Mouse (Mus musculus) liver, adult 2 months (tissue): Measurements from ENCODE around the gene Tbc1d5. TPM values are rescaled to one million over a fixed set of nuclear protein-coding genes. Genes with fewer than 3 reads are reported as not detected.

Source experiments
- DNase-seq: peaks from one replicate; pipeline ENCODE4 v3.0.0-alpha.2; 2011; ENCODE audit warnings: low read depth, low spot score; ENCODE audit errors: extremely low read depth
- H3K27ac ChIP-seq: fragments of 200-500 bp; replicated peaks from 2 replicates; pipeline ENCODE4 v1.5.1; 2012; ENCODE audit warnings: low read depth, mild to moderate bottlenecking, control low read depth, inconsistent platforms, low read length; ENCODE audit not compliant: insufficient read depth
- H3K27me3 ChIP-seq: fragments of 200-500 bp; 2 replicates; pipeline ENCODE4 v1.6.1; 2012; ENCODE audit warnings: mild to moderate bottlenecking, moderate library complexity, low read length, inconsistent platforms; ENCODE audit not compliant: control insufficient read depth, insufficient read depth
- H3K36me3 ChIP-seq: fragments of 200-500 bp; 2 replicates; pipeline ENCODE4 v1.6.1; 2012; ENCODE audit warnings: low read length, inconsistent platforms; ENCODE audit not compliant: control insufficient read depth, insufficient read depth
- H3K4me1 ChIP-seq: fragments of 200-500 bp; 2 replicates; pipeline ENCODE4 v1.6.1; 2011; ENCODE audit warnings: low read length; ENCODE audit not compliant: control insufficient read depth, insufficient read depth
- H3K4me3 ChIP-seq: fragments of 200-500 bp; 2 replicates; pipeline ENCODE4 v1.5.1; 2011; ENCODE audit warnings: low read depth, mild to moderate bottlenecking, control low read depth, low read length, moderate library complexity; ENCODE audit not compliant: insufficient read depth
- H3K79me2 ChIP-seq: fragments of 200-500 bp; 2 replicates; pipeline ENCODE4 v1.6.1; 2012; ENCODE audit warnings: inconsistent platforms, mild to moderate bottlenecking, low read length, moderate library complexity; ENCODE audit not compliant: control insufficient read depth, insufficient read depth
- H3K9ac ChIP-seq: fragments of 200-500 bp; 2 replicates; pipeline ENCODE4 v1.6.1; 2012; ENCODE audit warnings: low read depth, mild to moderate bottlenecking, control low read depth, inconsistent platforms, low read length
- CTCF ChIP-seq: fragments of 200-500 bp; IDR thresholded peaks from 2 replicates; pipeline ENCODE4 v1.5.1; 2011; ENCODE audit warnings: low read depth, low read length, control low read depth
- POLR2A ChIP-seq: fragments of 200-500 bp; IDR thresholded peaks from 2 replicates; pipeline ENCODE4 v1.6.1; 2011; ENCODE audit warnings: low read length, control low read depth; ENCODE audit not compliant: insufficient read depth; ENCODE audit errors: extremely low read depth
- WGBS: fragments of 180-500 bp; shearing (Covaris S2); methylation state at CpG from one replicate; pipeline ENCODE4 v1.1.7; 2018; 5-methylcytosine and 5-hydroxymethylcytosine counted together
- polyA plus RNA-seq: library from polyadenylated mRNA; depleted of rRNA; stranded (reverse); fragments of >200 nt; gene quantifications from 2 replicates; pipeline ENCODE4 v1.2.3, GENCODE M21; 2012
- total RNA-seq: library from RNA; depleted of rRNA; stranded (reverse); fragments of >200 nt; gene quantifications from 2 replicates; pipeline ENCODE4 v1.2.3, GENCODE M21; 2014

The Tbc1d5 gene
- total and polyA plus RNA-seq, 2 experiments = 5.2 to 8.9 TPM

DNA sequence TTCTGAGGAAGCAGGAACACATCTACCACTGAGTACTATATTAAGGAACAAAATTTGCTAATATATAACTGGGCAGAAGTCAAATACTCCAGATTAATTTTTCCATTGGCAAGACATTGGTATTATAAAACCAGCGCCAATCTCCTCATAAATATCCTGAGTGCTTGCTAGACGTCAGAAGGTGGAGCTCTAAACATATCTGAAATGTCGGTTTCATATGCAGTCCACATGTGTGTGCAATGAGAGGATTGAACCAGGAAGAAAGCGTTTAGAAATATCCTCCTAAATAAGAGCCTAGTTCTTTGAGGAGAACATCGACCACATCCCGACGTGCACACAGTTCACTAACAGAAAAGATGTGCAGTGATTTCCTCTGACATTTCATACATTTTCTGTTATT lies 305.1 kb downstream of the Tbc1d5 start:
- Histone ChIP-seq H3K4me1 (0 out of 2 replicates have a peak, but pooled peaks cover 2% of the 10 kb centered on the region), H3K27me3 (no peaks in the 10 kb centered on the region), H3K9ac (no peak overlapping the region), H3K36me3 (peaks cover 3% of the 10 kb centered on the region), H3K4me3 (no peak overlapping the region), H3K27ac (no peak overlapping the region), H3K79me2 (no peaks in the 10 kb centered on the region)
- DNase-seq = no peak
- 89% methylated on average over 7 of the region's 7 CpGs for WGBS
- TF ChIP-seq POLR2A = no peak

DNA sequence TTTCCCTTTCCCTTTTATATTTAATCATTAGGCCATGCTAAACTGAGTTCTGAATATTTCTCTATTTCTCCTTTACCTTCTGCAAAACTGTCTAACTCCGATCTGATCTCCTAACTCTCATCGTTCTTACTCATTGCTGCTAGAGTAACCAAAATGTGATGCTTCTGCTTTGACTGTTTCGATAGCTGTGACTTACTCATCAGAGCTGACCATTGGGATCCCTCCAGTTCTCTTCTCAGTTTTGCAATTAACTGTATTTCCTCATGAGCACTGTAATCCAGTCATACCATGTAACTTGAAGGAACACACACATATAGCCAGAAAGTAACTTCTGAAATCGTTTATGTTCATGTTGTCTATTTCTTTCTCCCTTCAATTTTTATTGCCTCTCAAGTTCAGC lies 306.6 kb downstream of the Tbc1d5 start:
- peak; percentile 12 for DNase-seq
- Histone ChIP-seq H3K27ac (no peak overlapping the region), H3K36me3 (peaks cover 3% of the 10 kb centered on the region), H3K4me1 (0 out of 2 replicates have a peak, but pooled peaks cover 2% of the 10 kb centered on the region), H3K9ac (no peak overlapping the region), H3K27me3 (no peaks in the 10 kb centered on the region), H3K4me3 (no peak overlapping the region), H3K79me2 (no peaks in the 10 kb centered on the region)
- 90% methylated on average over 4 of the region's 4 CpGs for WGBS
- TF ChIP-seq POLR2A (no peak), CTCF (no peak)

DNA sequence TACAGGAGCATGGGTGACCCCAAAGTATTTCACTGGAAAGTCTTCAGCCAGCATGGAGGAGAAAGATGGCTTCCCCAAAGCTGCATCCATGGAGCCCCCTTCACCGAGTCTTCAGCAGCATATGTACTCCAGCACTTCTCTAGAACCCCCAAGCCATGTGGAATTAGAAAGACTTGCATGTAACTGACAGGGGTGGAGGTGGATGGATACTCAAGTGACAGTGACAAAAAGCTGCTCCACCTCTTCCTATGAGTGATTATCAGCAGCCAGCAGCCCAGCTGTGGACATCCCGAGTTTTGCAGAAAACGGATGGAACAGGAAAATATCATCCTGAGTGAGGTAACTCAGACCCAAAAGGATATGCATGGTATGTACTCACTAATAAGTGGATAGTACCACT lies 311.9 kb downstream of the Tbc1d5 start:
- DNase-seq = no peak
- no peaks in the 10 kb centered on the region for H3K4me1 ChIP-seq
- no peak overlapping the region for H3K27ac ChIP-seq
- WGBS = 93% methylated on average over 3 of the region's 3 CpGs
- no peak for TF ChIP-seq CTCF
- no peak for TF ChIP-seq POLR2A
- H3K79me2 ChIP-seq = no peaks in the 10 kb centered on the region
- H3K4me3 ChIP-seq = no peak overlapping the region
- H3K9ac ChIP-seq = no peak overlapping the region
- no peaks in the 10 kb centered on the region for H3K27me3 ChIP-seq
- no peaks in the 10 kb centered on the region; the same call in none of the 2 replicates for H3K36me3 ChIP-seq

DNA sequence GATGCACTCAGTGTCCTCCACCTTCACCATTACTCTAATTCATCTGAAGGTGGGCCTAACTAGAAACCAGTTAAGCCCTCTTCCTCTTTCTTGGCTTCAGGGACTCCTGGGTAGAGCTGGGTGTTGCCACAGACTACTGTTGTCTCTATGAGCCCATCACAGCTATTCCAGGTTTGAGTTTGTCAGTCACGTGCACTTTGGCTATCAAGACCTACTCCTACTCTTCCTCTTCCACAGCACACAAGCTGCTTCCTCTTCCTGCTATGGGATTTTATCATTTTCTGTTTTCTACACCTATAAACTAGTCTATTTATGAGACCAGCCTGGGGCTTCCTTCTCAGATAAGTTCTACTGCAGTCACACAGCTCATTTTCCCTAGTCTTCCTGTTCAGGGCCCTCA lies 314.4 kb downstream of the Tbc1d5 start:
- Histone ChIP-seq H3K27me3 (no peaks in the 10 kb centered on the region), H3K27ac (no peak overlapping the region), H3K36me3 (peaks cover 2% of the 10 kb centered on the region; the same call in 1 of the 2 replicates), H3K4me1 (no peaks in the 10 kb centered on the region), H3K9ac (no peak overlapping the region), H3K79me2 (no peaks in the 10 kb centered on the region), H3K4me3 (no peak overlapping the region)
- TF ChIP-seq CTCF = no peak
- no peak for TF ChIP-seq POLR2A
- WGBS = 90% methylated on average over 1 of the region's 1 CpGs
- DNase-seq = no peak

DNA sequence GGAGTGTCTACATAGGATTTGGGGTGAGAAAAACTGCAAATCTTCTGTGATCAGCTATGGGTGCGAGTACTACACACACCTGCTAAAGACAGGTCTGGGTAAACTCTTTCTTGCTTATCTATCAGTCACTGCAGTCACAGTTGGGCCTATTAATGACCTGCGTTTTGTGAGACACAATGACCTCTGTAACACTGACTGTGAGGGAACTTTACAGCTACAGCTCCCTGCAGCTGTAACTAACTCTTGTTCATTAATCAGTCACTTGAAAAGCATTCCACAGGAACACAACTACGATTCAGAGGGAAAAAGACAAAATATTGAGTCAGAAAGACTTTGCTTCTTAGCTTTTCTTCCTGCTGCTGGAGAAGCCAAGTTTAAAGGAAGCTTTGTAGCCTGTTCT lies 325.9 kb downstream of the Tbc1d5 start:
- Histone ChIP-seq H3K4me1 (no peaks in the 10 kb centered on the region), H3K4me3 (no peak overlapping the region), H3K9ac (no peak overlapping the region), H3K27me3 (no peaks in the 10 kb centered on the region), H3K79me2 (no peaks in the 10 kb centered on the region), H3K27ac (no peak overlapping the region), H3K36me3 (no peaks in the 10 kb centered on the region)
- TF ChIP-seq CTCF (no peak), POLR2A (no peak)
- no peak for DNase-seq
- 69% methylated on average over 3 of the region's 3 CpGs for WGBS

DNA sequence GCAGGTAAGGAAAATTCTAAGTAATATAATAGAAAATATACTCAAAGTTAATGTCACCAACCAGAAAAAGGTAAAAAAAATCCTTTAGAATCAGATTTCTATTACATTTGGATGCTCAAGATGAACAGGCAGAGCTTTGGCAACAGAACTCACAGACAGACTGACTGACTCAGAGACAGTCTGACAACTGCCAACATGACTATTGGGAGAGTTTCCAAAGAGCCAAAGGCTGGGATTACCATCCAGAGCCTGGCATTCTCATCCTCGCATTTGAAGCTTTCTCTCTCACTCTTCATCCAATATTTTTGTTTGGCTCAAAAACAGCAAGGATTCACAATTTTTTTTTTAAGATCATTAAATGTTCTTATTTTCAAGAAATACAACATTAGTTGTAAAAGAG lies 327.8 kb downstream of the Tbc1d5 start:
- TF ChIP-seq POLR2A = no peak
- no peak for TF ChIP-seq CTCF
- Histone ChIP-seq H3K4me1 (no peaks in the 10 kb centered on the region), H3K27me3 (no peaks in the 10 kb centered on the region), H3K36me3 (no peaks in the 10 kb centered on the region), H3K9ac (no peak overlapping the region), H3K27ac (no peak overlapping the region), H3K79me2 (no peaks in the 10 kb centered on the region), H3K4me3 (no peak overlapping the region)
- peak; percentile 39 for DNase-seq
- 38% methylated on average over 1 of the region's 1 CpGs for WGBS
